Mouse (Mus musculus) heart, postnatal 0 days (tissue): ENCODE data around the gene Olfr1441.

Experiments used
- CTCF ChIP-seq: IDR thresholded peaks from 2 replicates; pipeline ENCODE4 v1.5.1; 2016; ENCODE audit warnings: antibody characterized with exemption, control low read depth, low read depth
- EP300 ChIP-seq: IDR thresholded peaks from 2 replicates; pipeline ENCODE4 v1.6.1; 2016; ENCODE audit warnings: antibody characterized with exemption, low read depth

DNA sequence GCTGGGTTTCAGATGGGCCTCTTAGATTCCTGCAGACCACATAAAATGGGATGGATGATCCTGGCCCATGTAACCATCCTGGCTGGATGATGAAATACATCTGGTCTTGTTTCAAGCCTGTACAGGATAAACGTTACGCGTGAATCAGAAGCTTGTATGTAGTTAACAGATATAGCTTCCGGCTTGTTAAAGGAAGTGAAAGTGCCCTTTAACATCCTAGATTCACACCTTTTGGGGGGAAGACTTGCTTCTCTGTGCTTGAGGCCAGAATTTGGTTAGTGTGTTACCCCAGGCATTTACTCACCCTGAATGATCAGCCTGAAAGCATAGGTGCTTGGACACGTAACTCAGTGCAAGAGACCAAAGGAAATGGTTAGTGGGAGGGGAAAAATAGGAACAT, 9.9 kb downstream of the Olfr1441 start:
- TF ChIP-seq CTCF (no peak), EP300 (no peak)
